Mouse (Mus musculus) CH12.LX (cell line): ENCODE results near the gene Htr6. TPM values are rescaled to one million over a fixed set of nuclear protein-coding genes. Genes with fewer than 3 reads are reported as not detected.

ENCODE experiments used
- DNase-seq: peaks from one replicate; pipeline ENCODE4 v3.0.0-alpha.2; 2013; ENCODE audit errors: extremely low read depth
- H3K27ac ChIP-seq: 2 replicates; pipeline ENCODE4 v1.5.1; 2012; ENCODE audit warnings: low read depth, mild to moderate bottlenecking, control low read depth, moderate library complexity; ENCODE audit not compliant: insufficient read depth
- H3K27me3 ChIP-seq: replicated peaks from 2 replicates; pipeline ENCODE3; 2012; ENCODE audit warnings: inconsistent platforms
- H3K36me3 ChIP-seq, 2 experiments: replicated peaks in 1 of 2; 2 replicates each; pipeline versions ENCODE3 to v1.6.1; 2012; ENCODE audit warnings: inconsistent platforms in 1 of 2, low read length in 1 of 2, mild to moderate bottlenecking in 1 of 2, mixed read lengths in 1 of 2, moderate library complexity in 1 of 2; ENCODE audit not compliant: control insufficient read depth in 1 of 2, insufficient read depth in 1 of 2
- H3K4me1 ChIP-seq, 2 experiments: 2 replicates each; pipeline ENCODE4 v1.6.1; 2012; ENCODE audit warnings: inconsistent platforms in 1 of 2, moderate library complexity in 1 of 2; ENCODE audit not compliant: insufficient read depth in 2 of 2, control insufficient read depth in 1 of 2
- H3K4me2 ChIP-seq: 2 replicates; pipeline ENCODE4 v1.6.1; 2012; ENCODE audit warnings: low read depth, mild to moderate bottlenecking, control low read depth; ENCODE audit not compliant: poor library complexity, insufficient read depth, severe bottlenecking
- H3K4me3 ChIP-seq, 3 experiments: fragments of 150-350 bp in 1 of 3; sonication (generic) in 1 of 3; replicated peaks in 1 of 3; 2 replicates each; pipeline versions ENCODE3 to v1.5.1; 2011 to 2012; ENCODE audit warnings: low read depth in 2 of 3, low read length in 2 of 3, mild to moderate bottlenecking in 2 of 3, moderate library complexity in 2 of 3, control low read depth in 1 of 3, improper control_type of control experiment in 1 of 3, inconsistent platforms in 1 of 3, mixed read lengths in 1 of 3; ENCODE audit not compliant: poor library complexity in 1 of 3
- H3K79me2 ChIP-seq: replicated peaks from 2 replicates; pipeline ENCODE4 v1.6.1; 2012; ENCODE audit warnings: mild to moderate bottlenecking, moderate library complexity; ENCODE audit not compliant: control insufficient read depth, poor library complexity, insufficient read depth, severe bottlenecking; ENCODE audit errors: extremely low read depth
- H3K9ac ChIP-seq: 2 replicates; pipeline ENCODE4 v1.6.1; 2012; ENCODE audit warnings: low read depth, mild to moderate bottlenecking, control low read depth, moderate library complexity; ENCODE audit not compliant: insufficient read depth
- H3K9me3 ChIP-seq: replicated peaks from 2 replicates; pipeline ENCODE3; 2012; ENCODE audit warnings: low read length, inconsistent platforms, mixed read lengths
- CHD1 ChIP-seq: IDR thresholded peaks from 2 replicates; pipeline ENCODE4 v1.6.1; 2012; ENCODE audit warnings: low read depth, low read length, improper control_type of control experiment, inconsistent platforms
- CTCF ChIP-seq, 2 experiments: IDR thresholded peaks in 1 of 2; conservative IDR thresholded peaks in 1 of 2; 2 replicates each; pipeline ENCODE4 v1.5.1; 2011 to 2012; ENCODE audit warnings: low read depth in 2 of 2, low read length in 2 of 2, improper control_type of control experiment in 1 of 2, inconsistent platforms in 1 of 2, mild to moderate bottlenecking in 1 of 2, moderate library complexity in 1 of 2
- EP300 ChIP-seq: IDR thresholded peaks from 2 replicates; pipeline ENCODE4 v1.6.1; 2011; ENCODE audit warnings: low read length, improper control_type of control experiment
- ETS1 ChIP-seq: conservative IDR thresholded peaks from 2 replicates; pipeline ENCODE4 v1.6.1; 2012; ENCODE audit warnings: low read depth, mild to moderate bottlenecking, inconsistent platforms, low read length, improper control_type of control experiment, moderate library complexity
- GABPA ChIP-seq: IDR thresholded peaks from 2 replicates; pipeline ENCODE4 v1.6.1; 2012; ENCODE audit warnings: low read depth, low read length, improper control_type of control experiment, inconsistent platforms; ENCODE audit not compliant: insufficient replicate concordance
- JUN ChIP-seq: IDR thresholded peaks from 2 replicates; pipeline ENCODE4 v1.6.1; 2011; ENCODE audit warnings: low read depth, mild to moderate bottlenecking, low read length, improper control_type of control experiment, moderate library complexity; ENCODE audit not compliant: insufficient read depth
- JUND ChIP-seq: conservative IDR thresholded peaks from 2 replicates; pipeline ENCODE4 v1.6.1; 2011; ENCODE audit warnings: low read depth, low read length, improper control_type of control experiment
- MAFK ChIP-seq: IDR thresholded peaks from 2 replicates; pipeline ENCODE4 v1.6.1; 2011; ENCODE audit warnings: low read length, improper control_type of control experiment; ENCODE audit not compliant: insufficient replicate concordance
- MAZ ChIP-seq: IDR thresholded peaks from 2 replicates; pipeline ENCODE4 v1.6.1; 2012; ENCODE audit warnings: low read depth, mild to moderate bottlenecking, inconsistent platforms, low read length, improper control_type of control experiment, moderate library complexity
- MEF2A ChIP-seq: IDR thresholded peaks from 2 replicates; pipeline ENCODE4 v1.6.1; 2014; ENCODE audit warnings: low read depth, mild to moderate bottlenecking, inconsistent platforms, low read length, improper control_type of control experiment, borderline replicate concordance
- MXI1 ChIP-seq: IDR thresholded peaks from 2 replicates; pipeline ENCODE4 v1.6.1; 2011; ENCODE audit warnings: mild to moderate bottlenecking, low read depth, low read length, improper control_type of control experiment
- MYC ChIP-seq: IDR thresholded peaks from 2 replicates; pipeline ENCODE4 v1.6.1; 2011; ENCODE audit warnings: low read depth, mild to moderate bottlenecking, improper control_type of control experiment, low read length
- NELFE ChIP-seq: IDR thresholded peaks from 2 replicates; pipeline ENCODE4 v1.6.1; 2011; ENCODE audit warnings: low read depth, low read length, improper control_type of control experiment
- NRF1 ChIP-seq: IDR thresholded peaks from 2 replicates; pipeline ENCODE4 v1.6.1; 2014; ENCODE audit warnings: low read depth, mild to moderate bottlenecking, inconsistent platforms, low read length, improper control_type of control experiment, moderate library complexity
- PAX5 ChIP-seq: IDR thresholded peaks from 2 replicates; pipeline ENCODE4 v1.6.1; 2012; ENCODE audit warnings: low read length, inconsistent platforms, mixed read lengths
- POLR2AphosphoS2 ChIP-seq: IDR thresholded peaks from 2 replicates; pipeline ENCODE4 v1.6.1; 2011; ENCODE audit warnings: low read depth, low read length, improper control_type of control experiment
- RCOR1 ChIP-seq: conservative IDR thresholded peaks from 2 replicates; pipeline ENCODE4 v1.6.1; 2012; ENCODE audit warnings: low read depth, mild to moderate bottlenecking, inconsistent platforms, low read length, improper control_type of control experiment
- SIN3A ChIP-seq: IDR thresholded peaks from 2 replicates; pipeline ENCODE4 v1.6.1; 2012; ENCODE audit warnings: low read length, improper control_type of control experiment, inconsistent platforms
- TCF12 ChIP-seq: IDR thresholded peaks from 2 replicates; pipeline ENCODE4 v1.6.1; 2014; ENCODE audit warnings: low read depth, mild to moderate bottlenecking, inconsistent platforms, low read length, improper control_type of control experiment
- ZC3H11A ChIP-seq: IDR thresholded peaks from 2 replicates; pipeline ENCODE4 v1.6.1; 2012; ENCODE audit warnings: low read depth, mild to moderate bottlenecking, inconsistent platforms, low read length, improper control_type of control experiment
- ZNF384 ChIP-seq: IDR thresholded peaks from 2 replicates; pipeline ENCODE4 v1.6.1; 2012; ENCODE audit warnings: low read depth, low read length, improper control_type of control experiment, inconsistent platforms
- dilution Hi-C: fragments of 300-500 bp; cut with MboI; formaldehyde crosslinking; loops from 2 replicates; pipeline ENCODE4 v1.14.3; 2020; ENCODE audit warnings: low sequenced_read_pairs; ENCODE audit not compliant: extremely low pct_unique_long_range_greater_than_20kb, extremely low pct_ligation_motif_present
- in situ Hi-C: fragments of 300-500 bp; cut with MboI; formaldehyde crosslinking; loops from 3 replicates; pipeline ENCODE4 v1.14.3; 2019; ENCODE audit warnings: low sequenced_read_pairs, low pct_ligation_motif_present, low pct_unique_long_range_greater_than_20kb, mixed read lengths
- polyA plus RNA-seq: library from polyadenylated mRNA; unstranded; fragments of >175 nt; gene quantifications from 2 replicates; pipeline ENCODE4 v1.2.1, GENCODE M21; 2012; ENCODE audit warnings: low read depth; ENCODE audit not compliant: insufficient read length
- total RNA-seq, 2 experiments: library from RNA; depleted of rRNA; stranded (reverse); fragments of 300-350 nt in 1 of 2; fragments of >200 nt in 1 of 2; gene quantifications; 2 replicates each; pipeline ENCODE4 v1.2.3; 2012 to 2014

Htr6 gene
- total and polyA plus RNA-seq, 3 experiments, result not detected

GRCm38 (mm10) chr4:139019413-139019812 is 56.0 kb downstream of the Htr6 start:
- Histone ChIP-seq H3K36me3 (peaks cover 23 to 77% of the 10 kb centered on the region in 2 experiments), H3K9me3 (peaks cover 4% of the 10 kb centered on the region), H3K27me3 (no peaks in the 10 kb centered on the region), H3K27ac (no peak overlapping the region), H3K4me1 (no peaks in the 10 kb centered on the region), H3K4me2 (no peak overlapping the region), H3K9ac (no peak overlapping the region), H3K4me3 (no peak overlapping the region), H3K79me2 (no peaks in the 10 kb centered on the region)
- DNase-seq, result no peak
- TF ChIP-seq RCOR1 (no peak), PAX5 (no peak)
- in situ Hi-C loops (no loop called here), dilution Hi-C loops (no loop called here)

DNA sequence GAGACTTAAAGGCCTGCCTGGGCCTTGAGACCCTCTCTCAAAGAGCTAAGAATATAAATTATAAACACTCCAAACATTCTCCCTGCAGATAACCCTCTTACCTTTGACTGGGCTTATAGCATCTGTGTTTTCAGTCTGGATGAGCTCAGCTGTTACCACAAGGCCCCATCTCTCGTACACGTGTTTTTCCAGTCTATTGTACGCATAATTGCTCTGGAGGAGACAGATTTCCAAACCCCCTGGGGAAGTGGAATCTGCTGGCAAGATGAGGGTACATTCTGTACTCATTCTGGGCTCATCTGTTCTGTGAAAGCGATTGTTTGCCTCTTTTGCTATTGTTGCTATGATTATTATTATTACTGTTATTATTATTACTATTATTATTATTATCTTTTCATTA is 56.4 kb downstream of the Htr6 start:
- no peak for DNase-seq
- H3K4me1 ChIP-seq, result no peaks in the 10 kb centered on the region
- H3K9ac ChIP-seq, result no peak overlapping the region
- no peak overlapping the region for H3K4me3 ChIP-seq
- in situ Hi-C loops, result no loop called here
- peaks cover 19 to 77% of the 10 kb centered on the region in 2 experiments for H3K36me3 ChIP-seq
- no peak overlapping the region for H3K27ac ChIP-seq
- H3K27me3 ChIP-seq, result no peaks in the 10 kb centered on the region
- no peaks in the 10 kb centered on the region for H3K79me2 ChIP-seq
- TF ChIP-seq MAZ, result no peak
- TF ChIP-seq ZC3H11A, result no peak
- TF ChIP-seq MYC, result no peak
- TF ChIP-seq SIN3A, result no peak
- TF ChIP-seq MXI1, result no peak
- no peak for TF ChIP-seq GABPA
- no peak for TF ChIP-seq TCF12
- no peak for TF ChIP-seq EP300
- TF ChIP-seq CTCF (conservative IDR thresholded peaks at IDR 0.05 in 1 of 2, IDR thresholded peaks at IDR 0.05 in 1 of 2; ENCODE audit: low read depth in 2 of 2, low read length in 2 of 2), result no peak
- no peak for TF ChIP-seq MEF2A
- TF ChIP-seq ZNF384, result no peak
- TF ChIP-seq NRF1, result no peak
- no peak for TF ChIP-seq NELFE
- TF ChIP-seq ETS1, result no peak
- no peak for TF ChIP-seq POLR2AphosphoS2
- no peak for TF ChIP-seq JUN
- no peak for TF ChIP-seq JUND
- TF ChIP-seq CHD1, result no peak
- no peak for TF ChIP-seq MAFK
- TF ChIP-seq, all 38 proteins: peak for 0
- H3K9me3 ChIP-seq, result peaks cover 9% of the 10 kb centered on the region
- H3K4me2 ChIP-seq, result no peak overlapping the region
- dilution Hi-C loops, result no loop called here
